Mouse (Mus musculus) macrophage (primary cell): Measurements from ENCODE around the gene Defb26. TPM values are rescaled to one million over a fixed set of nuclear protein-coding genes. Genes with fewer than 3 reads are reported as not detected.

Experiments used
- H3K27ac ChIP-seq: fragments of 350-480 bp; formaldehyde crosslinking; 2 replicates; pipeline ENCODE4 v1.9.0; 2021
- H3K36me3 ChIP-seq: fragments of 350-480 bp; formaldehyde crosslinking; 2 replicates; pipeline ENCODE4 v1.9.0; 2021; ENCODE audit errors: inconsistent target
- H3K4me3 ChIP-seq: fragments of 350-480 bp; formaldehyde crosslinking; 2 replicates; pipeline ENCODE4 v1.9.0; 2021; ENCODE audit errors: inconsistent target
- H3K79me2 ChIP-seq: fragments of 350-480 bp; formaldehyde crosslinking; 2 replicates; pipeline ENCODE4 v1.9.0; 2021; ENCODE audit errors: inconsistent target
- WGBS: methylation state at CpG from one replicate; pipeline ENCODE4 v1.1.7; 2026; ENCODE audit warnings: inconsistent platforms; ENCODE audit not compliant: missing documents; 5-methylcytosine and 5-hydroxymethylcytosine counted together
- polyA plus RNA-seq: library from polyadenylated mRNA; stranded (reverse); fragments of 250-400 nt; gene quantifications from 3 replicates; pipeline ENCODE4 v1.2.4, GENCODE M21; 2018; ENCODE audit warnings: inconsistent platforms
- total RNA-seq, 78 experiments: library from RNA; depleted of rRNA; stranded (reverse); fragments of 250-400 nt; gene quantifications; 1 replicate in 9 of 78; 2 replicates in 24 of 78; 3 replicates in 43 of 78; 4 replicates in 2 of 78; pipeline ENCODE4 v1.2.4; 2018; ENCODE audit warnings: inconsistent platforms in 56 of 78

Gene Defb26
- total RNA-seq (2018; cell fraction: chromatin; rRNA removed): not detected
- total RNA-seq (2018; cell fraction: cytosol; rRNA removed): not detected
- not detected for total RNA-seq (2018; cell fraction: nucleus; rRNA removed)
- polyA plus RNA-seq: not detected in 3 replicates

GRCm38 (mm10) chr2:152511592-152511991, at the start of gene Defb26:
Gene Defb26 (minus strand): TSS chr2:152511692.
- H3K36me3 ChIP-seq: no peaks in the 10 kb centered on the region
- no peaks in the 10 kb centered on the region for H3K79me2 ChIP-seq
- WGBS: 87% methylated on average over 1 of the region's 1 CpGs
- H3K27ac ChIP-seq: no peak within 1 kb of the TSS
- H3K4me3 ChIP-seq: no peak within 1 kb of the TSS

- WGBS: 25% methylated on average over 7 of the region's 7 CpGs
- Histone ChIP-seq H3K79me2 (no peaks in the 10 kb centered on the region), H3K36me3 (no peaks in the 10 kb centered on the region), H3K27ac (no peak overlapping the region), H3K4me3 (no peak overlapping the region)
Observed at GRCm38 (mm10) chr2:152556655-152557054, 45.2 kb upstream of the Defb26 start.

- Histone ChIP-seq H3K36me3 (no peaks in the 10 kb centered on the region), H3K79me2 (no peaks in the 10 kb centered on the region), H3K4me3 (no peak overlapping the region), H3K27ac (no peak overlapping the region)
- WGBS: 21% methylated on average over 16 of the region's 16 CpGs
Observed at GRCm38 (mm10) chr2:152553774-152554423, 42.4 kb upstream of the Defb26 start.

GRCm38 (mm10) chr2:152548124-152548523, 36.6 kb upstream of the Defb26 start:
- no peak overlapping the region for H3K27ac ChIP-seq
- WGBS: 93% methylated on average over 5 of the region's 5 CpGs

GRCm38 (mm10) chr2:152544691-152545090, 33.2 kb upstream of the Defb26 start:
- Histone ChIP-seq H3K36me3 (no peaks in the 10 kb centered on the region), H3K27ac (no peak overlapping the region), H3K79me2 (no peaks in the 10 kb centered on the region), H3K4me3 (no peak overlapping the region)
- WGBS: 23% methylated on average over 4 of the region's 4 CpGs

More at GRCm38 (mm10) chr2:152548124-152548523, 36.6 kb upstream of the Defb26 start:
- no peaks in the 10 kb centered on the region for H3K36me3 ChIP-seq
- no peak overlapping the region for H3K4me3 ChIP-seq
- H3K79me2 ChIP-seq: no peaks in the 10 kb centered on the region

- 96% methylated on average over 4 of the region's 4 CpGs for WGBS
- H3K27ac ChIP-seq: no peak overlapping the region
- H3K79me2 ChIP-seq: no peaks in the 10 kb centered on the region
- H3K36me3 ChIP-seq: no peaks in the 10 kb centered on the region
- H3K4me3 ChIP-seq: no peak overlapping the region
Observed at GRCm38 (mm10) chr2:152543478-152543877, 32.0 kb upstream of the Defb26 start.

GRCm38 (mm10) chr2:152542897-152543296, 31.4 kb upstream of the Defb26 start:
- Histone ChIP-seq H3K4me3 (no peak overlapping the region), H3K36me3 (no peaks in the 10 kb centered on the region), H3K79me2 (no peaks in the 10 kb centered on the region), H3K27ac (no peak overlapping the region)
- 84% methylated on average over 2 of the region's 2 CpGs for WGBS

GRCm38 (mm10) chr2:152541979-152542378, 30.5 kb upstream of the Defb26 start:
- WGBS: 18% methylated on average over 9 of the region's 9 CpGs
- H3K27ac ChIP-seq: no peak overlapping the region
- no peaks in the 10 kb centered on the region for H3K79me2 ChIP-seq
- no peak overlapping the region for H3K4me3 ChIP-seq
- H3K36me3 ChIP-seq: no peaks in the 10 kb centered on the region

GRCm38 (mm10) chr2:152539944-152540710, 28.6 kb upstream of the Defb26 start, which contains the start of gene Defb29:
Gene Defb29 (minus strand): TSS chr2:152540098.
- WGBS: 79% methylated on average over 13 of the region's 13 CpGs
- Histone ChIP-seq H3K4me3 (no peak within 1 kb of the TSS), H3K36me3 (no peaks in the 10 kb centered on the region), H3K79me2 (no peaks in the 10 kb centered on the region), H3K27ac (no peak within 1 kb of the TSS)

- Histone ChIP-seq H3K36me3 (no peaks in the 10 kb centered on the region), H3K27ac (no peak within 1 kb of the TSS), H3K4me3 (no peak within 1 kb of the TSS), H3K79me2 (no peaks in the 10 kb centered on the region)
- whole genome bisulfite sequencing: 85% methylated on average over 4 of the region's 4 CpGs
Observed at GRCm38 (mm10) chr2:152517981-152518380, 6.5 kb upstream of the Defb26 start, which contains the start of gene Defb28. Gene Defb28 (plus strand): TSS chr2:152518255.

GRCm38 (mm10) chr2:152516084-152516483, 4.6 kb upstream of the Defb26 start:
- no peaks in the 10 kb centered on the region for H3K36me3 ChIP-seq
- H3K79me2 ChIP-seq: no peaks in the 10 kb centered on the region
- WGBS: 61% methylated on average over 4 of the region's 4 CpGs
- H3K27ac ChIP-seq: no peak overlapping the region
- H3K4me3 ChIP-seq: no peak overlapping the region

GRCm38 (mm10) chr2:152503950-152504349, 7.5 kb downstream of the Defb26 start:
- Histone ChIP-seq H3K4me3 (no peak overlapping the region), H3K79me2 (no peaks in the 10 kb centered on the region), H3K27ac (no peak overlapping the region), H3K36me3 (no peaks in the 10 kb centered on the region)
- 83% methylated on average over 1 of the region's 2 CpGs for WGBS

GRCm38 (mm10) chr2:152500863-152501229, 10.6 kb downstream of the Defb26 start:
- no peak overlapping the region for H3K4me3 ChIP-seq
- WGBS: 90% methylated on average over 6 of the region's 6 CpGs
- no peaks in the 10 kb centered on the region for H3K36me3 ChIP-seq
- no peak overlapping the region for H3K27ac ChIP-seq
- H3K79me2 ChIP-seq: no peaks in the 10 kb centered on the region

- no peaks in the 10 kb centered on the region for H3K36me3 ChIP-seq
- WGBS: 81% methylated on average over 7 of the region's 7 CpGs
- H3K79me2 ChIP-seq: no peaks in the 10 kb centered on the region
- no peak overlapping the region for H3K4me3 ChIP-seq
- no peak overlapping the region for H3K27ac ChIP-seq
Observed at GRCm38 (mm10) chr2:152500204-152500862, 11.2 kb downstream of the Defb26 start.

GRCm38 (mm10) chr2:152498020-152498419, 13.5 kb downstream of the Defb26 start:
- no peak overlapping the region for H3K27ac ChIP-seq
- H3K79me2 ChIP-seq: no peaks in the 10 kb centered on the region
- no peak overlapping the region for H3K4me3 ChIP-seq
- WGBS: 92% methylated on average over 6 of the region's 6 CpGs
- no peaks in the 10 kb centered on the region for H3K36me3 ChIP-seq
